Mouse (Mus musculus) spleen, postnatal 10 days (tissue): Measurements from ENCODE around the gene Sec31a.
A peak's percentile ranks its signal among the peaks of the same experiment; 100 is the strongest.

Experiments
- DNase-seq, 2 experiments: peaks; one replicate each; pipeline ENCODE4 v3.0.0; 2021 to 2022; ENCODE audit warnings: low spot score in 2 of 2

Sec31a gene

DNA sequence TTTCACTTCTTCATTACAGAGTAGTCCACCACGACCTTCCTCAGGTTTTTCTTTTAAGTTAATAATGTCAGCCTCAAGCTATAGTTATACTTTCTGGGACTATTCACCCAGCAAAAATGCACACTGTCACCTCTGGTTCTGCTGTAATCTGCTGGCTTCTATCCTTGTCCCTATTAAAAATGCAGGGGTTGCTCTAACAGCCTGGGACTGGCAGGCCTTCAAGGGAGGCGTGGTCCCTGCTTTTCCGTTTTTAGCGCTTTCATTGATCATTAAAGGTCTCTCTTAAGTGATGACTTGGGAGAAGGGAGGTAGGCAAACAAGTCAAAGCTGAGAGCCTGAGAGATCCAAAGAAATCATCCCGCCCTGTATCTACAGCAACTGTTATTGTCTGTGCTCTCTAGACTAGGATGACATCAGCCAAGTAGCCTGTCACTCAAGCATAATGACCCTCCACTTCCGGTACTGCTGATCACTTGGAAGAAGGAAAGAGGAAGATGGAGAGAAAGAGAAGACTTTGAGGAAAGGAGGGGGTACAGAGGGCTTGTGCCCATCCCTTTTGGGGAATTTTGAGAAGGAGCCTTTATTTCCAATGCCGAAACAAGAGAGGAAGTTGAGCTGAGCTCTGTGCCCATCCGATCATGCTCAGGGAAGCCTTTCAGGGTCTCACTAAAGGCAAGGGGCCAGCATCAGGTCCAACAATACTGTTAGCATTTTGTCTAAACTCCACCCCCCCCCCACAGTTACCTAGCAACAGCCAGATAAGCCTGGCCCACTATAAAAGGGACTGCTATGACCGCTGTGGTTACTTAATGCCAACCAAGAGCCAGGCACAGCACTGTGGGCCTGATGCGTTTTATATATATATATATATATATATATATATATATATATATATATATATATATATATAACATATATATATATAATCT lies 66.5 kb downstream of the Sec31a start:
- no peak for DNase-seq

DNA sequence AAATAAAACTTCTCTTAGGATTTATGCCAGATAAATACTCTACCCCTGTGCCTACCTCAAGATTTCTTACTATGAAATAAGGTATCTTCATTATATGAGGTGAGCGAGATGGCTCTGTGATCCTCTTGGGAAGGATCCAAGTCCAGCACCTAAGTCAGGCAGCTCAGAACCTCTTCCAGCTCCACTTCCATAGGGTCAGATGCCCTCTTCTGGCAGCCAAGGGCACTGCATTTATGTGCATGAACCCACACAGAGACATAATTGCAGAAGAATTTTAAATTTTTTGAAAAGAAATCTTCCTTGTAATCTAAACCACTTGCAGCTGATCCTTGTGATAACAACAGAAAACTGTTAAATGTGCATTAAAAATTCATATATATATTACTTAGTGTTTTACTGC lies 70.9 kb downstream of the Sec31a start:
- peak in 1 of 2 experiments; percentile 33 for DNase-seq

DNA sequence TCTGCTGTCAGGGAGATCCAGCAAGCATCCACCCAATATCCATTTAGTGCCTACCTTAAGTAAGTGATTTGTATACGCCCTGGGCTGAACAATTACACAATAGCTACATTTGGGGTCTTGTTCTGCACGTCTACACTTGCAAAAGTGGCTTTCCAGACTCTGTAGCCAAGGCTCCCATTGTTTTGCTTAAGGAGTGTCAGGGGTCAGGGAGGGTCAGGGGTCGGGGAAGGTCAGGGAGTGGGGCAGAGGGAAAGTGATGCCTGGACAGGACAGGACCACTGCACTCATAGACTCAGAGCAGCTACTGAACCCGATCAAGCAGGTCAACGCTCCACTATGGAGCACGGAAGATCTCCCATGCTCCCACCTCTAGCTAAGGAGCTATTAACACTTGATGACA lies 72.9 kb downstream of the Sec31a start:
- DNase-seq = no peak

DNA sequence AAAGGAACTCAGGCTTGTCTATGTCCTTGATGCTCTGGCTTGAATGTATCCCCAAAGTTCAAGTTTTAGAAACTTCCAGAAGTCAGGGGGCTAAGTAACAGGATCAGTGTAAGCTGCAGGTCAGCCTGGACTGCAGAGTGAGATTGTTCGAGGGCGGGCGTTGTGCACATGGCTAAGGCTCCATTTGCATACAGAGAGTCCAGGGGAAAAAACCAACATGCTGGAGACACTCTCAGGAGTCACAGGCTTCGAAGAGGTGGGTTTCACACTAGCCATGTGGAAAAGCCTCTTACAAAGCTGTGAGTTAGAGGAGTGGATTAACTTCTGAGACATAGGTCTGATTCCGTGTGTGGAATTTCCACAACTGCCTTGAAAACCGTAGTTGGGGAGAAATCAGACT lies 73.6 kb downstream of the Sec31a start:
- no peak for DNase-seq

DNA sequence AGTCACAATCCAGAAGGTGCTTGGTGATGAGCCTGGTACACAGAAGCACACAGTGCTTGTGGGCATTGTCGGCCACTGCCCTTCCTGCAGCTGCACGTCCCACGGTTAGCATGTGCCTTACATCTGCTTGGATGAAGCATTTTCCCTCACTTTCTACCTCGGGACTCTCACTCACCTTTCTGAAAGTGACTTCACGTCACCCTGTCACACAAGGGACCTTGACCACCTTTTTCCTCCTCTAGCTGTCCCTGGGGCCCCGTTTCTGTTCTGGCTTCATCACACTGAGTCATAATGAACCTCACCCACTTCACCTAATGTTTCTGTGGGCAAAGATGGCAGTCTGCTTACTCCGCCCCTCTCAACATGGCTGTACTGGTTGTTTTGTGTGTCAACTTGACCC lies 75.0 kb downstream of the Sec31a start:
- DNase-seq = no peak

DNA sequence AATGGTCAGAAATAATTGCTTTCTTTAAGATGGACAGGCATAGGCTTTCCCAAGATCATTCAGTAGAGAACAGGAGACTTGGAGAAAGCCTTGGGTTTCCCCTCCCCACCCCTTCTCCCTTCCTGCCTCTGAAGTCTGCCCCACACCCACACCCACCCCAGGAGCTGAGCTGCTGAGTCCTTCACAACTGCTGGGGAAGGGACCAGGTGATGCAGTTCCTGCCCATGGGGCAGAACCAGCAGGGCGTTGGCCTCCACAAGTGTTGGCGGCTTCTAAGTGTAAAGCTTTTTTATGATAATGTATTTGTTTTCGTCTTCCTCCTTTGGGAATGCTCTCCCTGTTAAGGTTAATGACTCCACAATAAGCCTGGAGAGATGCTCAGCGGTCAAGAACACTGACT lies 78.2 kb downstream of the Sec31a start:
- DNase-seq = no peak

DNA sequence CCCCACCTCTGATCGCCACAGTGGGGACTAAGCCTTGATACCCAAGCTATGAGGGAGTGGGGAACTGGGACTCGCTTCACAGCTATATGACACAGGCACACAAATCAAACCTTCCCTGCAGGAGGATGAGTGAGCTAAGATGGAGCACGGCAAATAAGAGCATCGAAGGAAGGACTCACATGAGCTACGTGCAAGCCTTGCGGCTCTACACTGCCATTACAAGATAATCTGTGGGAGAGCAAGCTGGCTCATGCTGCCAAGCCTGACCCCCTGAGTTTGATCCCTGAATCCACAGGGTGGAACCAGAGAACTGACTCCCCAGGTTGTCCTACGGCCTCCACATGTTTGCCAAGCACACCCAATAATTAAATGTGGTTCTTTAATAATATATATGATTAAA lies 79.2 kb downstream of the Sec31a start:
- no peak for DNase-seq

DNA sequence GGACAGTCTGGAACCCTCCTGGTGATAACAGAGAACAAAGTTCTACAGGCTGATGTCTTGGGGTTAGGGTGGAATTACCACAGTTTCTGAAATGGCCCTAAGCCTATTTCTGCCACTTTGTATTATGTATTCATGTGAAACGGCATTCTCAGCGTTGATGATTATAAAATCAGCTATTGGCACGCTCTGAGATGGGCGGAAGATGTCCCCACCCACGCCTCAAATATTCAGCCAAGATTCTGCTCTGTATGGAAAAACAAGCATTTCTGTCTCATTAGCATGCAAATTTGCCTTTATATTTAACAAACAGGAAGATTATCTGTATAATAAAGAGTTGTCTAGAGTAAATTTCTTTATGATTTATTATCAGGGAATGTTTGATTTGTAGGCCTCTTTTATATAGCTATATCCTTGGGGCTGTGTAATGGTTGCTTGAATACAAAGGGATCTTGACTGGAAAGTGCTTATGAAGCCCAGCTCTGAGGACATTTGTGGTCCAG lies 80.4 kb downstream of the Sec31a start:
- DNase-seq = no peak

DNA sequence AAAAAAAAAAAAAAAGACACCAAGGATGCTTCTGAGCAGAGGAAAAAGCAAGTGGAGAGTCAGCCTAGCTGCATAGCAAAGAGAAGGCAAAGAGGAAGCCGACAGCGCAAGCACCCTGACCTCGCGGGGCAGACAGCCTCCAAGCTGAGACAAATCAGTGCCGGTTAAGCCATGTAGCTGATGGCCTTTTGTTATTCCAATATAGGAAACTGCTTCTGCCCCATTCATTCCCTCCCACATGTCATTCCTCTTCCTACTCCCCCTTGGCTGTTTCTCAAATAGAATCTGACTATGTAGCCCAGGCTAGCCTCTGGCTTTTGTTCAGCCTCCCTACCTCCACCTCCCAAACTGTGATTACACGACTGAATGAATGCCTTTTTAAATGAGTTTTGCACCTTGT lies 81.3 kb downstream of the Sec31a start:
- DNase-seq = no peak

DNA sequence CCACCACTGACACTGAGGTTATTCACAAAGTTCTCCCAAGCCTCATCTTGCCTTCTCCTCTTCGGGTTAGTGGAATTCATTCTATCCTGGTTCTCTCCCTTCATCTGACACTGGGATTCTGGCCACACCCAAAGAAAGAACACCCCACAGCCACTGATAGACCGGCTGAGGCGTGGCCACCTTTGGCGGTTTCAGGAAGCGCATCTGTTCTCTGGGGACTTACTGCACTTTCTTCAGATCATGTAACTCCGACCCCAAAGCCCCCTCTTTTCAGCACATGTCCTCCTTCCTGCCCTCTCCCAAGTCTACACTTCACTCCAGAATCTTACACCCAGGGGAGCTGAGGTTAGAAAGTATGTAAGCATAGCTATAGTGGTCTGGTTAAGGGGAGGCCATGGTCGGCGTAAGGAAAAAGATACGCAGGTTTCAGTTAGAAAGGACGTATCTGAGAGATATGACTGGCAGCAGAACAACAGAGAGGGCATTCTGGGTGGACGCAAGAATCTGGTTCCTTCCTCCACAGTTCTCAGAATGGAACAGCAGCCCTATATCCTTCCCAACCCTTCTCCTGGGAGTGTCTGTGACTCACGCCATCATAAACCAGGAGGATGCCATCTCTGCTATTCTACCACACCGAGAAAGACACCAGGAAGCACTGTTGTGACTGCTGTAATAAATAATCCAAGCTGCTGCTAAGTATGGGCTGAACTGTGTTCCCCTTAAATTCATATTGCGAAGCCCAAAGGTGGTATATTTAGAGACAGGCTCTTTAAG lies 82.2 kb downstream of the Sec31a start:
- peak; percentile 10 to 48 for DNase-seq

DNA sequence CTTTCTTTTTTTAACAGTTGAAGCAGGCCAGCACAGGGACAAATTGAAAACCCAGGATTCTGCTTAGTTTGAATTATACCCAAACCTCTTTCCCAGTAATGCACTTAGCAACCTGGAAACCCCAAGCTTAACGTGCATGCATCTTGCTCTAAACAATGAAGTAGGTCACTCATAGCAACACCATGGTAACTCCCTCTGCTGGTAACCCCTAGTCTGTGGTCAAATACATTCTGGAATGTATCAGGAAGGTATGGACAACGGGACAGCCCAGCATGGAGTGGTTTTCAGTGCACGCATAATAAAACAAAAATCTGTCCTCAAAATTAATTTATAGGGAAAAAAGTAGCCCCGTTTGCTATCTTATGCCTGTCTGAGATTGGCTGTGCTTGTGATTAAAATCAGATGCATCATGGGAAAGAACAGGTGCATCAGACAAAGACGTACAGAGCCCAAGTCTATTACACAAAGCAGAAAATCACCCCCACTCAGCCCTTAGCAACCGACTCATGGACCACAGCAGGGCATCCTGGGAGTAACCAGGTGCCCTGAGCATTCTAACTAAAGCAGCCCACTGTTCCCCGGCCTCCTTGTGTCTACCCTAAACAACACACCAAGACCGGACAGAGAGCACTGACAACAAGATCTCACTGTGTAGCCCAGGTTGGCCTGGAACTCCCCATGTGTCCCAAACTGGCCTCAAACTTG lies 83.6 kb downstream of the Sec31a start:
- no peak for DNase-seq

DNA sequence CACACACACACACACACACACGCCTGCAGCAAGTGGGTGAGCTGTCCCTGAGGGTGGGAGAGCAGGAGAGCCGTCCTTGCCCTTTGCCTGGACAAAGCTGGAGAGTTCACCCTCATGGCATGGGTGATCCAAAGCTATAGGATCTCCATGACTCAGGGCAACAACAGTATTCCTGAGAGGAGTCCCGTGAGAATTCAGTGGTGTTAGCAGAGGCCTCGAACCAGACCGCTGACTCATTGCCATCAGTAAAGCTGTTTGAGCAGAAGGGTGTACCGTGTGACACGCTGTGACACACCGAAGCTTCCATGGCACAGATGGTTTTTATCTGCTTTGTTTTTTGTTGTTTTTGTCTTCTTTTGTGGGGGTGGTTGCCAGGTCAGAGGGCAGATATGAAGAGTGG lies 84.4 kb downstream of the Sec31a start:
- DNase-seq = no peak

DNA sequence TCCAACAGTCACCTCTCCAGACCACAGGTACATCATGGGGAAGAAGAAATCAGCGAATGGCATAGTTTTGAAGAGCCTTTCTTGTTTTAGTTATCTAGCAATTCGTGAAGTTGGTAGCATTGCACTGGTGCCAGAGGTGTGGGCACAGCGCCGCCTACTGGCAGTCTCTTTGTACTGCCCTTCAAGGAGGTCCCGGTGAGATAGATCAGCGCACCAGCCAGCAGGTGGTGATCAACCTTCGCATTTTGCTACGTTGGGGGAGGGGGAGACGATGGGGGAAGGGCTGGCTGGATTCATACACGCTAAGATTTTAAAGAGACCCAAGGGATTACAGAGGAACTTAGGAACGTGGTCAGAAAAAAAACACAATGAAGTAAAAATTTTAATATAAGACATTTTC lies 94.0 kb downstream of the Sec31a start:
- DNase-seq = peak; percentile 44 to 81

DNA sequence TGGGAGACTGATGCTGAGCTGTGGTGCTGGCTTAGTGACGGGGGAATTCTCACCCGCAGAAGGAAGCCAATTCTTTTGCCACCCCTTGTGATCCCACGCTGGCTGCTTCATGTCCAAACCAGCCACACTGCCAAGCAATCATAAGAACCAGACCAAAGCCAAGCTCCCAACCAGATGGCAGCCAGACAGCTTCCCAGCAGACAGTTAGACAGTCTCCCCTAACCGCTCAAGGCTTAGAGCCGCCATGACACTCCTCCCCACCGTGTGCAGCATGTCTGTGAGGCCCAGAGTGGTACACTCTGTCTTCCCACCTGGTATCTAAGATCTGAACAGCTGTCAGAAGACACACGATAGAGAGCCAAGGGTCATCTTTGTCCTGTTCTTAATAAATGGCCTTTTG lies 98.2 kb downstream of the Sec31a start:
- no peak for DNase-seq

DNA sequence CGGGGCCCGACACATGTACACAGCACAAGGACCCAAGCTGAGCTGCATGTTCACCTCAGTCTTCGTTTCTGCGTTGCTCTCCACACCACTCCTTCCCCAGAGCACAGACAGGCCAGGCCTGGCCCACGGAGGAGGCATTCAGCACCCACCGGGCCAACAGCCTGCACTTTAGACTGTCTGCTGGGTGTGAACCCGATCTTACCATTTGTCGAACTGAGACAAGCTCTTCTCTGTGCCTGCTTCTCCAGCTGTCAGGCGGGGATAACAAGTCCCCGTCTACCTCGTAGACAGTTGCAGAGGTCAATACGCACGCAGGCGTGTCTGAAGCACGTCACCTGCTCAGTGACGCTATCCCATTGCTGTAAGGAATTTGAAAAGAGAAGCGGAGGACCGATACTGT lies 99.0 kb downstream of the Sec31a start:
- no peak for DNase-seq

DNA sequence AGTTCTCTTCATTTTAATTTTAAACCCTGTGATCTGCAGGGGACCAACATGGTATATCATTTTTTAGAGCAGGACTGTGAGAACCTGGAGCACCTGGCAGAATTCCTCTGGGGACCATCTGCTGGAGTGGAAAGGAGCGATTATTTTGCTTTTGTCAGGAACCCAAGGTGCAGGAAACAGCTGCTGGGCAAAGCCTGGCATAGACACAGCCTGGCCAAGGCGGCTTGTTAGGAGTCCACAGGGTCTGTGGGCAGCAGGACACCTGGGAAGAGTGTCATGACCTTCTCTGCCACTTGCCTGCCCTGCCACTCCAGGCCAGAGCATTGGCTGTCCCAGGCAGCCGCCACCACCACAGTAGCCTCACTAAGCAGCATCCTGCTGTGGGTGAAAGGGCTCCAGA lies 100.4 kb downstream of the Sec31a start:
- DNase-seq = no peak

DNA sequence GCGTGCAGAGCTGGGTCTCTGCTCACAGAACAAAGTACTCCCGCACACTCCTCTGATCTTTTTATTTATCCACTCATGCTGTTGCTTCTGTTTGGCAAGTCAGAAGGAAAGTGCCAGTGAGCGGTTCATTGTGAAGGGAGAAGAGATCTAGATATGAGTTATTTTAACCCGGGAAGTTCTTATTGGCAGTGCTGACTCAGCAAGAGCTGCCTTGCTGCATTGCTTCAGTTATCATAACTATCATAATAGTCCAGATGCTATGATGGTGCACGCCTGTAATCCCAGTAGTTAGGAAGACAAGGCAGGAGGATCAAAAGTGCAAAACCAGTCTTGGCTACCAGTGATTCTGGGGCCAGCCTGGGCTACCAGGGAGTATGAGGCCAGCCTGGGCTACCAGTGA lies 103.6 kb downstream of the Sec31a start:
- DNase-seq = no peak
